Mouse (Mus musculus) embryonic facial prominence, embryonic 12.5 days (tissue): ENCODE results near the gene Asic2. TPM values are rescaled to one million over a fixed set of nuclear protein-coding genes. Genes with fewer than 3 reads are reported as not detected.
"Not testable (repeated sequence)": the region's sequence is repeated elsewhere in the genome, so short reads cannot be mapped to it uniquely, and the experiment has no call there.

ENCODE experiments used
- ATAC-seq: fragments of 200-750 bp; cut with Nextera tagmentation; 2 replicates; pipeline ENCODE4 v1.8.0; 2017; ENCODE audit not compliant: insufficient number of reproducible peaks, insufficient read depth, low FRiP score, low TSS enrichment
- H3K27ac ChIP-seq: fragments of 300-500 bp; sonication (generic); 2 replicates; pipeline ENCODE4 v1.5.1; 2016; ENCODE audit warnings: mild to moderate bottlenecking
- H3K27me3 ChIP-seq: fragments of 300-500 bp; sonication (generic); 2 replicates; pipeline ENCODE4 v1.6.1; 2016; ENCODE audit warnings: mild to moderate bottlenecking, moderate library complexity
- H3K36me3 ChIP-seq: fragments of 300-500 bp; sonication (generic); 2 replicates; pipeline ENCODE4 v1.6.1; 2016; ENCODE audit warnings: mild to moderate bottlenecking
- H3K4me1 ChIP-seq: fragments of 300-500 bp; sonication (generic); 2 replicates; pipeline ENCODE4 v1.6.1; 2016
- H3K4me2 ChIP-seq: fragments of 300-500 bp; sonication (generic); replicated peaks from 2 replicates; pipeline ENCODE4 v1.6.1; 2016; ENCODE audit warnings: mild to moderate bottlenecking, moderate library complexity
- H3K4me3 ChIP-seq: fragments of 300-500 bp; sonication (generic); 2 replicates; pipeline ENCODE4 v1.5.1; 2016; ENCODE audit warnings: mild to moderate bottlenecking
- H3K9ac ChIP-seq: fragments of 300-500 bp; sonication (generic); 2 replicates; pipeline ENCODE4 v1.6.1; 2016; ENCODE audit warnings: mild to moderate bottlenecking, moderate library complexity
- H3K9me3 ChIP-seq: fragments of 300-500 bp; sonication (generic); 2 replicates; pipeline ENCODE4 v1.6.1; 2016; ENCODE audit warnings: mild to moderate bottlenecking, moderate library complexity
- WGBS: fragments of 180-500 bp; shearing (Covaris S2); methylation state at CpG from one replicate; pipeline ENCODE4 v1.1.7; 2016; 5-methylcytosine and 5-hydroxymethylcytosine counted together
- polyA plus RNA-seq: library from polyadenylated mRNA; unstranded; fragments of >200 nt; fragmentation: Nextera tagmentation; extraction: Ambion mirVana; gene quantifications from 2 replicates; pipeline ENCODE4 v1.2.1, GENCODE M21; 2016

The Asic2 gene
- polyA plus RNA-seq, 1 experiment from 2014 or later: 1.3 TPM

- H3K9me3 ChIP-seq: no peaks in the 10 kb centered on the region
- H3K4me2 ChIP-seq: no peak overlapping the region
- H3K9ac ChIP-seq: no peak overlapping the region
- H3K36me3 ChIP-seq: no peaks in the 10 kb centered on the region
- H3K4me1 ChIP-seq: no peaks in the 10 kb centered on the region
- no peaks in the 10 kb centered on the region for H3K27me3 ChIP-seq
- H3K27ac ChIP-seq: no peak overlapping the region
- ATAC-seq: no peak
- H3K4me3 ChIP-seq: no peak overlapping the region
- 84% methylated on average over 4 of the region's 4 CpGs for WGBS
Measured at GRCm38 (mm10) chr11:81361040-81361439, 607.2 kb downstream of the Asic2 start.

- not testable (repeated sequence) for H3K4me2 ChIP-seq, H3K4me1 ChIP-seq, H3K36me3 ChIP-seq, H3K9me3 ChIP-seq, H3K9ac ChIP-seq, H3K4me3 ChIP-seq, ATAC-seq, H3K27me3 ChIP-seq, H3K27ac ChIP-seq
- 57% methylated on average over 5 of the region's 6 CpGs for WGBS
Measured at GRCm38 (mm10) chr11:81350498-81350897, 617.8 kb downstream of the Asic2 start.

GRCm38 (mm10) chr11:81331977-81332376 is 636.3 kb downstream of the Asic2 start:
- no peak overlapping the region for H3K4me3 ChIP-seq
- H3K4me2 ChIP-seq: no peak overlapping the region
- H3K36me3 ChIP-seq: no peaks in the 10 kb centered on the region
- H3K27ac ChIP-seq: no peak overlapping the region
- ATAC-seq: no peak
- no peaks in the 10 kb centered on the region for H3K9me3 ChIP-seq
- no peak overlapping the region for H3K9ac ChIP-seq
- no peaks in the 10 kb centered on the region for H3K27me3 ChIP-seq
- H3K4me1 ChIP-seq: no peaks in the 10 kb centered on the region
- 65% methylated on average over 2 of the region's 2 CpGs for WGBS

- no peak for ATAC-seq
- Histone ChIP-seq H3K27ac (no peak overlapping the region), H3K4me1 (no peaks in the 10 kb centered on the region), H3K27me3 (no peaks in the 10 kb centered on the region), H3K36me3 (no peaks in the 10 kb centered on the region), H3K4me2 (no peak overlapping the region), H3K4me3 (no peak overlapping the region), H3K9ac (no peak overlapping the region), H3K9me3 (no peaks in the 10 kb centered on the region)
- WGBS: 81% methylated on average over 3 of the region's 3 CpGs
Measured at GRCm38 (mm10) chr11:81330982-81331381, 637.3 kb downstream of the Asic2 start.

GRCm38 (mm10) chr11:81328088-81328487 is 640.2 kb downstream of the Asic2 start:
- Histone ChIP-seq H3K27me3 (no peaks in the 10 kb centered on the region), H3K9me3 (no peaks in the 10 kb centered on the region), H3K4me1 (no peaks in the 10 kb centered on the region), H3K9ac (no peak overlapping the region), H3K4me2 (no peak overlapping the region), H3K4me3 (no peak overlapping the region), H3K36me3 (no peaks in the 10 kb centered on the region), H3K27ac (no peak overlapping the region)
- 84% methylated on average over 5 of the region's 5 CpGs for WGBS
- no peak for ATAC-seq

GRCm38 (mm10) chr11:81323146-81323545 is 645.1 kb downstream of the Asic2 start:
- 75% methylated on average over 4 of the region's 4 CpGs for WGBS
- H3K36me3 ChIP-seq: no peaks in the 10 kb centered on the region
- no peak overlapping the region for H3K4me3 ChIP-seq
- H3K4me2 ChIP-seq: no peak overlapping the region
- no peak for ATAC-seq
- no peak overlapping the region for H3K27ac ChIP-seq
- H3K9ac ChIP-seq: no peak overlapping the region
- H3K4me1 ChIP-seq: no peaks in the 10 kb centered on the region
- H3K27me3 ChIP-seq: no peaks in the 10 kb centered on the region
- H3K9me3 ChIP-seq: no peaks in the 10 kb centered on the region

GRCm38 (mm10) chr11:81322466-81322865 is 645.8 kb downstream of the Asic2 start:
- H3K27me3 ChIP-seq: no peaks in the 10 kb centered on the region
- WGBS: 86% methylated on average over 8 of the region's 8 CpGs
- no peak overlapping the region for H3K27ac ChIP-seq

GRCm38 (mm10) chr11:81290041-81290440 is 678.2 kb downstream of the Asic2 start:
- 29% methylated on average over 3 of the region's 3 CpGs for WGBS
- Histone ChIP-seq H3K9me3 (no peaks in the 10 kb centered on the region), H3K27me3 (no peaks in the 10 kb centered on the region), H3K27ac (no peak overlapping the region), H3K36me3 (no peaks in the 10 kb centered on the region), H3K4me2 (no peak overlapping the region), H3K9ac (no peak overlapping the region), H3K4me1 (no peaks in the 10 kb centered on the region), H3K4me3 (no peak overlapping the region)
- no peak for ATAC-seq

More at GRCm38 (mm10) chr11:81322466-81322865, 645.8 kb downstream of the Asic2 start:
- no peak overlapping the region for H3K4me2 ChIP-seq
- no peak overlapping the region for H3K4me3 ChIP-seq
- H3K36me3 ChIP-seq: no peaks in the 10 kb centered on the region
- no peaks in the 10 kb centered on the region for H3K9me3 ChIP-seq
- no peaks in the 10 kb centered on the region for H3K4me1 ChIP-seq
- ATAC-seq: no peak
- no peak overlapping the region for H3K9ac ChIP-seq

- H3K4me1 ChIP-seq: no peaks in the 10 kb centered on the region
- H3K27ac ChIP-seq: no peak overlapping the region
- ATAC-seq: no peak
- no peak overlapping the region for H3K9ac ChIP-seq
- WGBS: 62% methylated on average over 6 of the region's 6 CpGs
- no peak overlapping the region for H3K4me3 ChIP-seq
- 0 out of 2 replicates have a peak, but pooled peaks cover 3% of the 10 kb centered on the region for H3K27me3 ChIP-seq
- no peaks in the 10 kb centered on the region for H3K9me3 ChIP-seq
- no peaks in the 10 kb centered on the region for H3K36me3 ChIP-seq
- H3K4me2 ChIP-seq: no peak overlapping the region
Measured at GRCm38 (mm10) chr11:81283185-81283584, 685.1 kb downstream of the Asic2 start.

GRCm38 (mm10) chr11:81280070-81280469 is 688.2 kb downstream of the Asic2 start:
- WGBS: 34% methylated on average over 2 of the region's 2 CpGs
- Histone ChIP-seq H3K4me3 (no peak overlapping the region), H3K27ac (no peak overlapping the region), H3K9ac (no peak overlapping the region), H3K4me2 (no peak overlapping the region), H3K27me3 (0 out of 2 replicates have a peak, but pooled peaks cover 3% of the 10 kb centered on the region), H3K9me3 (no peaks in the 10 kb centered on the region), H3K4me1 (0 out of 2 replicates have a peak, but pooled peaks cover 3% of the 10 kb centered on the region), H3K36me3 (no peaks in the 10 kb centered on the region)
- ATAC-seq: no peak

GRCm38 (mm10) chr11:81277406-81277805 is 690.9 kb downstream of the Asic2 start:
- ATAC-seq: no peak

GRCm38 (mm10) chr11:81272677-81273418 is 695.4 kb downstream of the Asic2 start:
- H3K27me3 ChIP-seq: no peaks in the 10 kb centered on the region
- no peak overlapping the region for H3K9ac ChIP-seq
- H3K9me3 ChIP-seq: no peaks in the 10 kb centered on the region
- H3K4me1 ChIP-seq: 0 out of 2 replicates have a peak, but pooled peaks cover 3% of the 10 kb centered on the region
- no peak overlapping the region for H3K4me3 ChIP-seq
- H3K4me2 ChIP-seq: no peak overlapping the region
- 90% methylated on average over 16 of the region's 16 CpGs for WGBS
- no peak overlapping the region for H3K27ac ChIP-seq
- ATAC-seq: no peak
- H3K36me3 ChIP-seq: no peaks in the 10 kb centered on the region

More at GRCm38 (mm10) chr11:81277406-81277805, 690.9 kb downstream of the Asic2 start:
- Histone ChIP-seq H3K4me2 (no peak overlapping the region), H3K9me3 (no peaks in the 10 kb centered on the region), H3K27ac (no peak overlapping the region), H3K4me3 (no peak overlapping the region), H3K27me3 (0 out of 2 replicates have a peak, but pooled peaks cover 3% of the 10 kb centered on the region), H3K36me3 (no peaks in the 10 kb centered on the region), H3K4me1 (0 out of 2 replicates have a peak, but pooled peaks cover 3% of the 10 kb centered on the region), H3K9ac (no peak overlapping the region)
- whole genome bisulfite sequencing: 40% methylated on average over 5 of the region's 5 CpGs
